Mouse (Mus musculus) E14TG2a.4 (cell line): Measurements from ENCODE around the gene Gdf2.

Source experiments
- CTCF ChIP-seq: conservative IDR thresholded peaks from 2 replicates; pipeline ENCODE4 v1.5.1; 2014; ENCODE audit warnings: low read length
- NANOG ChIP-seq: IDR thresholded peaks from 2 replicates; pipeline ENCODE4 v1.6.1; 2014; ENCODE audit warnings: borderline replicate concordance, low read length, mixed read lengths
- POU5F1 ChIP-seq: IDR thresholded peaks from 2 replicates; pipeline ENCODE4 v1.6.1; 2014; ENCODE audit warnings: low read length, borderline replicate concordance

DNA sequence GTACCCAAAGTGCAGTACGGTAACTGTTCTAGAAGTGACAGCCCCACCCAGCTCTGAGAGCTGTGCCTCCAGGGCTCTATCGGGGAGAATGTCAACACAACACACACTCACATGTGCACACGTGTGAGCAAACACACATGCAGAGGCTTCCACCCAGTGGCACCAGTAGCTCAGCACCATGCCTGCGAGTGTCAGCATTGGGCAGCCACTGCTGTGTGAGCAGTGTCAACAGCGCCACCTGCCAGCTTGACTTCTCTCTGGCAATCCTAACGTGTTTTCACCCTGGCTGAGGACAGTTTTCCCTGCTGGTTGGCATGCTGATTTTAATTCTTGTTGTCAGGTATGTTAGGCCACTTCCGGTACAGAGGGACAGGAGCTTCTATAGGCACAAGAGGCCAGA is 31.8 kb downstream of the Gdf2 start:
- TF ChIP-seq CTCF (no peak), NANOG (no peak), POU5F1 (no peak)
